Mouse (Mus musculus) cortical plate, adult 2 months (tissue): ENCODE measurements around the gene H2-T22.
"Not testable (repeated sequence)": the region's sequence is repeated elsewhere in the genome, so short reads cannot be mapped to it uniquely, and the experiment has no call there.

Experiments
- CTCF ChIP-seq: fragments of 200-500 bp; IDR thresholded peaks from 2 replicates; pipeline ENCODE4 v1.5.1; 2011; ENCODE audit warnings: mild to moderate bottlenecking, control low read depth, low read length; ENCODE audit not compliant: insufficient read depth; ENCODE audit errors: extremely low read depth
- POLR2A ChIP-seq: fragments of 200-500 bp; IDR thresholded peaks from 2 replicates; pipeline ENCODE4 v1.6.1; 2011; ENCODE audit warnings: mild to moderate bottlenecking, low read length, control low read depth; ENCODE audit not compliant: insufficient read depth; ENCODE audit errors: extremely low read depth

- TF ChIP-seq POLR2A: peak; percentile 79
- not testable (repeated sequence) for TF ChIP-seq CTCF
Observed at GRCm38 (mm10) chr17:36042610-36043169, at the start of gene H2-T22, which contains the start of gene Gm6034.
